Mouse (Mus musculus) hindbrain, embryonic 10.5 days (tissue): ENCODE measurements at regions not wholly inside any gene's neighbourhood (a gene's known extent, or its start where the extent isn't known, plus 50 kb on each side); places are given as distances from the start of the nearest gene placed in this dataset.
A peak's percentile ranks its signal among the peaks of the same experiment; 100 is the strongest.

Experiments used
- DNase-seq: peaks from one replicate; pipeline ENCODE4 v3.0.0-alpha.2; 2017; ENCODE audit warnings: low spot score
- H3K27ac ChIP-seq: fragments of 300-500 bp; sonication (generic); 2 replicates; pipeline ENCODE4 v1.5.1; 2016; ENCODE audit warnings: mild to moderate bottlenecking, moderate library complexity
- H3K27me3 ChIP-seq: fragments of 300-500 bp; sonication (generic); 2 replicates; pipeline ENCODE4 v1.6.1; 2016; ENCODE audit warnings: mild to moderate bottlenecking; ENCODE audit not compliant: poor library complexity, insufficient read depth, severe bottlenecking
- H3K36me3 ChIP-seq: fragments of 300-500 bp; sonication (generic); 2 replicates; pipeline ENCODE4 v1.6.1; 2016; ENCODE audit warnings: mild to moderate bottlenecking, moderate library complexity
- H3K4me1 ChIP-seq: fragments of 300-500 bp; sonication (generic); replicated peaks from 2 replicates; pipeline ENCODE4 v1.6.1; 2016; ENCODE audit warnings: mild to moderate bottlenecking
- H3K4me3 ChIP-seq: fragments of 300-500 bp; sonication (generic); 2 replicates; pipeline ENCODE4 v1.5.1; 2016; ENCODE audit warnings: mild to moderate bottlenecking, moderate library complexity
- H3K9me3 ChIP-seq: fragments of 300-500 bp; sonication (generic); 2 replicates; pipeline ENCODE4 v1.6.1; 2016; ENCODE audit warnings: mild to moderate bottlenecking, moderate library complexity
- WGBS: fragments of 180-500 bp; shearing (Covaris S2); methylation state at CpG from one replicate; pipeline ENCODE4 v1.1.7; 2016; 5-methylcytosine and 5-hydroxymethylcytosine counted together

DNA sequence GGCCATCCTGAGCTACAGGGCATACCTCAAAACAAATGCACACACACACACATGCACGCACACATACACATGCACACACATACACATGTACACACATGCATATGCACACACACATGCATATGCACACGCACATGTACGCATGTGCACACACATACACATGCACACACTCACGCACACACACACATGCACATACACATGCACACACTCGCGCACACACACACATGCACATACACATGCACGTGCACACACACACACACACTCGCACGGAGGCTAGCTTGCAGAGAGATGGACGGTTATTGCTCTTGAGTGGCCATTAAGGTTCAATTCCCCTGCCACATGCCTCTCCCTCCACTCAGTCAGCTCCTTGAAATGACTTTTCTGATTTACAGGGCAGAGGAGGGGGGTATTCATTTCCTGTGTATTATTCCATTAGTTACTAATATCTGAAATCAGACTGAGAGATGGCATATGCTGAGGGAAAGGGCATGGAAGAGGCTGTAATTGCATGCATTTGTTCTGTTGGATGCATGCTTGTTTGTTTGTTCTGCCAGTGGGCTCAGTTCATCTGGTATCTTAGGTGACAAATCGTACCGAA, 111.5 kb upstream of the Ssbp2 start:
- Histone ChIP-seq H3K27ac (no peak overlapping the region), H3K36me3 (no peaks in the 10 kb centered on the region), H3K9me3 (peaks cover 10% of the 10 kb centered on the region; the same call in 1 of the 2 replicates), H3K27me3 (no peaks in the 10 kb centered on the region), H3K4me3 (no peak overlapping the region), H3K4me1 (no peaks in the 10 kb centered on the region)
- no peak for DNase-seq
- 92% methylated on average over 12 of the region's 12 CpGs for WGBS

DNA sequence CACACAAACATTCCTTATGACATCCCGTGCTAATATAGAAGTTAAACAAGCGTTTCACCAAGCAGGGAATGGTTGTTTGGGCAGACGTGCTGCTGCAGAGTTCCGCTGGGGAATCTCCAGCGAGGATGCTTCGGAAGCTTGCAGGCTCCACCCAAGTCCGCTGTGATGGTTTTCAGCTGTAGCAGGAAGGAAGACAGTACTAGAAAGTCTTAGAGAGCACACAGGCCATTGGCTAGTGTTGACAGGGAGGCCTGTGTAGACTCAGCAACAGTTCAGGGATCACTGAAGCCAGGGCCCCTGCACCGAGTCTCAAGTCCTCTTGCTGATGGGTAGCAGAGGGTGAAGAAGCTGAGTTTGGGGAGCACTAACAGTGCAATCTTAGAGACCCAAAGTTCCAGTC, 107.8 kb upstream of the Ssbp2 start:
- Histone ChIP-seq H3K36me3 (no peaks in the 10 kb centered on the region), H3K27me3 (no peaks in the 10 kb centered on the region), H3K9me3 (no peaks in the 10 kb centered on the region), H3K4me3 (no peak overlapping the region), H3K27ac (no peak overlapping the region), H3K4me1 (no peaks in the 10 kb centered on the region)
- WGBS: 87% methylated on average over 8 of the region's 8 CpGs
- DNase-seq: no peak

DNA sequence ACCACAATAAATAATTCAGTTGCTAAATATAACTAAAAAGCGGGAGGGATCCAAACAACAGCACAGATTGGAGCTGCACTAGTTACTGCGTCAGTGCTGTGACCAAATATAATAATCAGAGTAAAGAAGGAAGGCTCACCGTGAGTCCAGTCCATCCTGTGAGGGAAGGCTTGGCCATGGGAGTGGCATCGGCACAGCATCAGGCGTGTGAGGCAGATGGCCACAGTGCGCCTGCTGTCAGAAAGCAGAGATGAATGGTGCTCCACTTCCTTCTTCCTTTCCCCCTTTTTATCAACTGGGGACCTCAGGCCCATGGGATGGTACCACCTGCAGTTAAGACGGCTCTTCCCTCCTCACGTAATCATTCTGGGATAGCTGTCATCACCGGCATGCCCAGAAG, 103.6 kb upstream of the Ssbp2 start:
- WGBS: 90% methylated on average over 9 of the region's 9 CpGs
- no peaks in the 10 kb centered on the region for H3K4me1 ChIP-seq
- no peaks in the 10 kb centered on the region for H3K9me3 ChIP-seq
- no peak overlapping the region for H3K27ac ChIP-seq
- no peak overlapping the region for H3K4me3 ChIP-seq
- no peaks in the 10 kb centered on the region for H3K36me3 ChIP-seq
- H3K27me3 ChIP-seq: no peaks in the 10 kb centered on the region
- DNase-seq: no peak

DNA sequence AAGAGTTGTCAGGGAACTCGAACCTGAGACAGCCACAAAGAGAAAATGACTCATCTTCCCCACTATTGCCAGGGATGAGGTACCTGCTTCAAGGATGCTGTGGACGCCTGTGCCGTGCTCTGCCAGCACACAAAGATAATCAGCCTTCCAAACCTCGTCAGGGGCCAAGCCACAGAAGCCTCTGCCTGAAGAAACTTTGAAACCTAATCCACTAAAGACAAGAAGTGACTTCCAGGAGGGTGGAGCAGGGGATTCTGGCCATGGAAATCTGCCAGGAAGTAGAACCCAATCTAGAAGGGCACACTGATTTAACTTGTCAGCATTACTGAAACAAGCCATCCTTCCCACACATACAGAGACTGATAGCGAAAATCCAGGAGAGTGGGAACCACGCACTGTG, 100.0 kb upstream of the Ssbp2 start:
- Histone ChIP-seq H3K9me3 (no peaks in the 10 kb centered on the region), H3K4me1 (0 out of 2 replicates have a peak, but pooled peaks cover under 1% of the 10 kb centered on the region), H3K36me3 (no peaks in the 10 kb centered on the region), H3K27ac (no peak overlapping the region), H3K27me3 (no peaks in the 10 kb centered on the region), H3K4me3 (no peak overlapping the region)
- DNase-seq: no peak
- WGBS: 83% methylated on average over 6 of the region's 6 CpGs

DNA sequence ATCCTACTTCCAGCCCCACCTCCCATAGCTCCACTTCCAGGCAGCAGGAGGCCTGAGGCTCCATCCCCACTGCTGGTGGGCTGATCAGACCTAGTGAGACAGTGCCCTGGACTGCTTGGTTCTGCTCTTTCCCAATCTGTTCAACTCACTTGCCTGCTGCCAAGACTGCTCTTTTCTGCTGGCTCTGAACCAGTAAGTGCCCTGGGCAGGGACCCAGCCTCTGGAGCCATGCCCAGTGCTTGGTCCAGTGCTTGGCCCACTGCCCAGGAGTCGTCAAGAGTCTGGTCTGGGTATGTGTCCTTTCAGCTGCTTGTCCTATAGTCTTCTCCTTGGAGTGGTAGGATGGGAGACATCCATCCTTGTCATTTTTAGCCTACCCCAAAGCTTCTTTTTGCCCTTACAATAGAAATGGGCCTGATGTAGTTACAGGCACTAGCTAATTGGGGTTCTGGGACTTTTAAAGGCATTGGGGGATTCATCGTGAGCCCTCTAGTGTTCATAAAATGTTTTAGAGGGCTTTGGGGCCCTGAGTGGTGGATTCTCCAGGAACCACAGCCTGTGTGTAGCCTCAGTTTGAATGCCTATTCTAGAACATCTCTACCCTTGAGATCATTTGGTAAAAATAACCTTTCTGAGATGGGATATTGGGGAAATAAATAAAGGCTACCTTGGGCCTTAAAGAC, 94.7 kb upstream of the Ssbp2 start:
- H3K9me3 ChIP-seq: no peaks in the 10 kb centered on the region
- no peak overlapping the region for H3K4me3 ChIP-seq
- DNase-seq: no peak
- WGBS: 82% methylated on average over 2 of the region's 2 CpGs
- H3K27ac ChIP-seq: peak overlapping the region; percentile 62; the same call in 1 of the 2 replicates
- H3K4me1 ChIP-seq: peaks cover 24% of the 10 kb centered on the region
- no peaks in the 10 kb centered on the region for H3K27me3 ChIP-seq
- H3K36me3 ChIP-seq: no peaks in the 10 kb centered on the region

DNA sequence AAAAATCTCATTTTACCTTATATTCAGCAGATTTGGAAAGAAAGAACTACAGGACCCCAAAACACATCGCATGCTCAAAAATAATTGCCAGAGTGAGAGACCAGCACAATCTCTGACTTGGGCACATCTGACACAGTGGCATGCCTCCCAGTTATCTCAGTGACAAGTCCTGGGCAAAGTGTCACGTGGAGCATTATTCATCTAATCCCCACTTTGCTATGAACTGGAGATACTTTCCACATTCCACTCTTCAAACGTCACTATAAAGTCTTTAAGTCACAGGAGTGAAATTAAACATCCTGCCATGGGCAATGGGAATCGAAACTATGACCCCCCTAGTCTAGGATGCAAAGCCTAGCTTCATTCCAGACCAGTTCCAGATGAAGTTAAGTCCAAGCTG, 93.5 kb upstream of the Ssbp2 start:
- H3K36me3 ChIP-seq: no peaks in the 10 kb centered on the region
- whole genome bisulfite sequencing: 83% methylated on average over 4 of the region's 4 CpGs
- no peak overlapping the region for H3K4me3 ChIP-seq
- peaks cover 34% of the 10 kb centered on the region for H3K4me1 ChIP-seq
- no peak for DNase-seq
- H3K27me3 ChIP-seq: no peaks in the 10 kb centered on the region
- no peak overlapping the region for H3K27ac ChIP-seq
- H3K9me3 ChIP-seq: no peaks in the 10 kb centered on the region

DNA sequence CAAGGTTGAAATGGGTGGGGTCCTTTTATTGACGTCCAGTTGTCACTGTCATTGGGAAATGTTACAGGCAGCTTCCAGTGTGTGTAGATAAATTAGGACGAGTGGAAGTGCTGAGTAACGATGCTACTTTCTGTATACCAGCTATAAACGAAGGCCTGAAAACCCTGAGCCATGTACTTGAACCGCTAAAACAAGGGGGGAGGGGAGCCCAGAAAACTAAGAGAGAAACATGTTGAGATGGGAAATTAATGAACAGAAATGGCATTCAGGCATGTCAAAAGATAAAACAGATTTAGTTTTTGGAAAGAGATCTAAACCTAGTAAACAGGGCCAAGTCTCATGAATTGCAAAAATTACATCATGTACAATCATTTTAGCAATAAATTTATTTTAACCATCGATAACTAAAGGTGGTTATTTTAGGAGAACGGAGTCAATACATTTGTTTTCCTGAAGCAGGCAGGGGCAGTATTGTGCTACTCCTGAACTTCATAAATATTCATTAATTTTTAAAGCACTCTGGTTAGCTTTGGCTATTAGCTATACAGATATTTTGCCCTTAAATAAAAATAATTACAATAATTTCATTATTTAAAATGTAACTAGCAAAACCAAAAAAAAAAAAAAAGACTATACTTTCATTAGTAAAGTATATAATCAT, 92.1 kb upstream of the Ssbp2 start:
- Histone ChIP-seq H3K9me3 (no peaks in the 10 kb centered on the region), H3K4me3 (no peak overlapping the region), H3K27me3 (no peaks in the 10 kb centered on the region), H3K4me1 (peaks cover 49% of the 10 kb centered on the region), H3K27ac (no peak overlapping the region), H3K36me3 (no peaks in the 10 kb centered on the region)
- WGBS: 70% methylated on average over 7 of the region's 7 CpGs
- DNase-seq: no peak

DNA sequence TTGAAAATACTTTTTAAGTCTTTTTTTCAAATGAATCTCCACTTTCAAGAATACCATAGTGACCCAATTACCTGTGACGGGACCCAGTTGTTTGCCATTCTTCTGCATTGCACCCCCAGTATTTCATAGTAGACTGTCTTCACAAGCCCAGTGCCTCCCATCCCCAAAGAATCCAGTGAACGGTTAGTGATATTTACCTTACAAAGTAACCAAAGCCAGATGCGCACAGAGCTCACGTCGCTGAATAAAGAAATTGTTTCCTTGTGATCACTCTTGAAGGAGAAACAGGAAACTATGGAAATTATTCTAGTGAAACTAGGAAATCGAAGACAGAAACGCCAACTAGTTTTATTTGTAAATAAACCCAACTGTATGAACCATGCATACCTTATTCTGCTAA, 91.4 kb upstream of the Ssbp2 start:
- Histone ChIP-seq H3K4me1 (peaks cover 56% of the 10 kb centered on the region), H3K36me3 (no peaks in the 10 kb centered on the region), H3K27me3 (no peaks in the 10 kb centered on the region), H3K4me3 (no peak overlapping the region), H3K27ac (no peak overlapping the region), H3K9me3 (no peaks in the 10 kb centered on the region)
- DNase-seq: no peak
- 76% methylated on average over 7 of the region's 7 CpGs for WGBS

DNA sequence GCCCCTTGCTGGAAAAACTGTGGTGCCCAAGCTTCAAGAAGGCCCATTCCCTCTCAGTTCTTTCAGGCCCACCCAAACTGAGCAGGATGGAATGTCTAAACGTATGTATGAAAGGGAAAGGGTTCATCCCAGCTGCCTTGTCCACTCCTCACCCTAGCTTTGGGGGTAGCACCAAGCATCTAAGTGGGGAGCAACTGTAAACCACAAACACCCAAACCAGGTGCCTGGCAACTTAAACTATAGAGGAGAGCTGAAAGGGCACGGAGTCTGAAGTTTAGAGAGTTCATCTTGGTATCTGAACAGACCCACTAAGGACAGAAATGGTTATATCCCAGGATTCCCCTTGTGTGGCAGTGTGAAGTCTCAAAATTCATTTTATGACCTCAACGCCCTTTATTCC, 90.1 kb upstream of the Ssbp2 start:
- Histone ChIP-seq H3K27me3 (no peaks in the 10 kb centered on the region), H3K36me3 (no peaks in the 10 kb centered on the region), H3K9me3 (no peaks in the 10 kb centered on the region), H3K27ac (peak overlapping the region; percentile 99), H3K4me1 (peaks cover 67% of the 10 kb centered on the region), H3K4me3 (peak overlapping the region; percentile 59)
- 29% methylated on average over 3 of the region's 3 CpGs for WGBS
- peak; percentile 26 for DNase-seq

DNA sequence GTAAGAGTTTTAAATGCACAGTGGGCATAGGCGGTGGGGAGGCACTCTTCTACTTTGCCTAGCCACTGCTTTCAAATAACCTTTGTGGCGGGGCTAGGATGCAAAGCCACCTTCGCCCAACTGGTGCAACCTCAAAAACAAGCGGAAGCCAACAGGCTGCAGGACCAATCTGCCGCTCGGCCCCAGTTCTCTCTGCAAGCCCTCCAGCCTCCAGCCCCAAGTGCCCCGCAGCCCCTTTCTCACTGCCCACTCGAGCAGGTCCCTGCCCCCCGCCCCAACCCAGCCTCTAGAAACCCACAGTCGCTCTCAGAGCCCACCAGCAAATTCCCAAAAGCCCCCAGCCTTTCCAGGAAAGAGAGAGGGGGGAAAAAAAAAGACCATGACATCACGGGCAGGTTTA, 89.6 kb upstream of the Ssbp2 start:
- Histone ChIP-seq H3K36me3 (no peaks in the 10 kb centered on the region), H3K27ac (peak overlapping the region; percentile 99), H3K9me3 (no peaks in the 10 kb centered on the region), H3K4me3 (peak overlapping the region; percentile 59), H3K27me3 (no peaks in the 10 kb centered on the region), H3K4me1 (peaks cover 68% of the 10 kb centered on the region)
- WGBS: 2% methylated on average over 11 of the region's 11 CpGs
- peak; percentile 61 for DNase-seq

DNA sequence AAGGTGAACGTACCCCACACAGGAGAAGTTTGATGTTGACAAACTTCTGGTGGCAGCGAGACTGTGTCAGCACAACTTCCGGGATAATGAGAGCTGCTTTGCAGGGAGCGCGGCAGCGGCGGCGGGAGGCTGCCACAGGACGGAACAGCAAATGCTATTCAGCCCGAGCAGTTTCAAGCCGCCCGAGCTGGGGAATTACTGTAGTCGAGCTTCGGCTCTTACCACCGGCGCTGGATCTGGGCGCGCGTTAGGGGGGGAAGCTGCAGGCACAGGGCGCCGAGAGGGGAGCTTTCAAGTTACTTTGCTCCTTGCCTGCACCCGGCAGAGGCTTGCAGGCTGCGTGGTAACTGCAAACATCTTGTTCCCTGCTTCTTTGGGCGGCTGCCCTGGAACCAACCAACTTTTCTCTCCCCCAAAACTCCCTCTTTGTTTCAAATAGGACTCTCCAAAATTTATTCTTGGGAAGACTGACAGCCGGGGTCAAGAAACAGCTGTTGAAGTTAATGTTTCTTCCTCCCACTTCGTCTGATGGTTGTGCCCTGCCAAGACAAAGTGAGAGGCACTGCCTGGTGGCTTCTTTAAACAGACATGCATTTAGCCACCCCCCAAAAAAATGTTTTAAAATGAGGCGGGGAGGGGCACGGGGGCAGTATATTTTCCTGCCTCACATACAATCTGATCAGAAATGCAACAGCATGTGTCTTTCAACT, 89.0 kb upstream of the Ssbp2 start:
- Histone ChIP-seq H3K4me1 (peaks cover 68% of the 10 kb centered on the region), H3K36me3 (no peaks in the 10 kb centered on the region), H3K27ac (peak overlapping the region; percentile 99), H3K9me3 (no peaks in the 10 kb centered on the region), H3K4me3 (peak overlapping the region; percentile 59), H3K27me3 (no peaks in the 10 kb centered on the region)
- DNase-seq: peak; percentile 98
- WGBS: under 1% methylated on average over 28 of the region's 28 CpGs

DNA sequence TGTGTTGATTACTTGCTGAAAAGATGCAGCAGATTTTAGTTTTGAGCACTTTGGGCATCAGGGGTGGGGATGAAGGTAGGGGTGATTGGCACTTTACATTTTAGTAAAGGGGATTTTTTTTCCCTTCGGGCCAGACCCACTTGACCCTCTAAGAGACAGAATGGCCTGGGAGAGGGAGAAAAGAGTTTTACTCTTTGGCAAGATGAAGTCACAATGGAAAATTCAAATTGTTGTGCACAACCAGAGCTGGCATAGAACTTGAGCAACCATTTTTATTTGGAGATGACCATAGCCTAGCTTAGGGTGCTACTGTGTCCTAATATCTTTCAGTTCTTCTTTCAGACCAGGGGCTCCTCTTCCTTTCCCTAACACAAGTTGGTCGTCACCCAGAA, 88.5 kb upstream of the Ssbp2 start:
- Histone ChIP-seq H3K4me1 (peaks cover 68% of the 10 kb centered on the region), H3K27me3 (no peaks in the 10 kb centered on the region), H3K9me3 (no peaks in the 10 kb centered on the region), H3K4me3 (peak overlapping the region; percentile 59), H3K36me3 (no peaks in the 10 kb centered on the region), H3K27ac (peak overlapping the region; percentile 99)
- DNase-seq: no peak
- 20% methylated on average over 2 of the region's 2 CpGs for WGBS
